Mouse (Mus musculus) kidney, adult 2 months (tissue): Measurements from ENCODE around the gene Ctnna3. TPM values are rescaled to one million over a fixed set of nuclear protein-coding genes. Genes with fewer than 3 reads are reported as not detected.

ENCODE experiments used
- DNase-seq: peaks from one replicate; pipeline ENCODE4 v3.0.0; 2021
- H3K27ac ChIP-seq: fragments of 200-500 bp; 2 replicates; pipeline ENCODE4 v1.5.1; 2012; ENCODE audit warnings: low read depth, low read length, control low read depth, inconsistent platforms; ENCODE audit not compliant: insufficient read depth
- H3K27me3 ChIP-seq: fragments of 200-500 bp; replicated peaks from 2 replicates; pipeline ENCODE4 v1.6.1; 2012; ENCODE audit warnings: mild to moderate bottlenecking, moderate library complexity, low read length, inconsistent platforms; ENCODE audit not compliant: control insufficient read depth, insufficient read depth
- H3K36me3 ChIP-seq: fragments of 200-500 bp; 2 replicates; pipeline ENCODE4 v1.6.1; 2012; ENCODE audit warnings: mild to moderate bottlenecking, moderate library complexity, low read length, inconsistent platforms; ENCODE audit not compliant: control insufficient read depth, insufficient read depth
- H3K4me1 ChIP-seq: fragments of 200-500 bp; 2 replicates; pipeline ENCODE4 v1.6.1; 2011; ENCODE audit warnings: low read length; ENCODE audit not compliant: control insufficient read depth, insufficient read depth
- H3K4me3 ChIP-seq: fragments of 200-500 bp; 2 replicates; pipeline ENCODE4 v1.5.1; 2011; ENCODE audit warnings: mild to moderate bottlenecking, low read depth, low read length, control low read depth; ENCODE audit not compliant: insufficient read depth
- CTCF ChIP-seq: fragments of 200-500 bp; conservative IDR thresholded peaks from 2 replicates; pipeline ENCODE4 v1.5.1; 2011; ENCODE audit warnings: low read depth, mild to moderate bottlenecking, control low read depth, low read length, moderate library complexity, mixed read lengths; ENCODE audit not compliant: insufficient read depth, insufficient read length
- POLR2A ChIP-seq: fragments of 200-500 bp; IDR thresholded peaks from one replicate; pipeline ENCODE4 v1.6.1; 2011; ENCODE audit warnings: low read depth, low read length, control low read depth
- WGBS: fragments of 180-500 bp; shearing (Covaris S2); methylation state at CpG from one replicate; pipeline ENCODE4 v1.1.7; 2018; 5-methylcytosine and 5-hydroxymethylcytosine counted together
- polyA plus RNA-seq: library from polyadenylated mRNA; depleted of rRNA; stranded (reverse); fragments of >200 nt; gene quantifications from 2 replicates; pipeline ENCODE4 v1.2.3, GENCODE M21; 2012

The Ctnna3 gene
- polyA plus RNA-seq, 1 experiment, result 0.09 TPM

DNA sequence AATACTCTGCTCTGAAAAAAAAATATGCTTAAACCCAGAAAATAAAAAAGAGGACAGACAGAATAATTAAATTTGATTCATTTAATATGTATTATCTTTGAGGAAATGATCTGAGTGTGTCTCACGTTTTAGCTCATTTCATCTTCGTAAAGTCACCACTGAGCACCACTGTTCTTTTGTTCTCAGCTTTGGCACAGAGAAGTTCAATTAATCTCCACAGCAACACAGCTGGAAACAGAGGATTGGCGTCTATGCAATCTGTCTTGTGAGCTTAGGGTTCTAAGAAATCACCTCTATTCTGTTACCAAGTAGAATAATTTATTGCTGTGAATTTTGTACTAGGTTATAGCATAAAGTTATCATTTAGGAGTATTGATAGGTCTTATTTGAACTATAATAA is 217.4 kb downstream of the Ctnna3 start:
- 53% methylated on average over 3 of the region's 3 CpGs for WGBS
- no peak overlapping the region for H3K27ac ChIP-seq
- H3K36me3 ChIP-seq, result no peaks in the 10 kb centered on the region
- H3K27me3 ChIP-seq, result no peaks in the 10 kb centered on the region
- no peaks in the 10 kb centered on the region for H3K4me1 ChIP-seq
- no peak for DNase-seq
- TF ChIP-seq CTCF (no peak), POLR2A (no peak)
- H3K4me3 ChIP-seq, result no peak overlapping the region

DNA sequence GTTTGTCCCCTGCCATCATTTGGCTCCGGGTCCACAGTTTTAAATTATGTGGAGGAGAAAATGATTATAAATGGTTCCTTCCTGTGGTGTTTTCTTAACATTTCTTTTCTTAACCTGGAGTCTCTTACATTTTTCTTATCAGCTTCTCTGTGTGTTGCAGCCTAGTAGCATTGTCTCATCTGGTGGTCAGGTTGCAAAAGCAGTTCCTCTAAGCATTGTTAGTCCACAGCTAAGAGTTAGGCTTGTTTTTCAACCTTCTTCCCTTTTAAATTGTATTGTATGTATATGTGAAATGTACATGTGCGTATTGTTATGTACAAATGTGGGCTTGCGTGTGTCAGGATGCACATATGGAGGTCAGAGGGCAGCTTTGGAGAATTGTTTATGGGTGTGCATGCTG is 220.4 kb downstream of the Ctnna3 start:
- Histone ChIP-seq H3K27ac (no peak overlapping the region), H3K4me1 (no peaks in the 10 kb centered on the region), H3K36me3 (no peaks in the 10 kb centered on the region), H3K4me3 (no peak overlapping the region), H3K27me3 (no peaks in the 10 kb centered on the region)
- TF ChIP-seq CTCF (no peak), POLR2A (no peak)
- DNase-seq, result no peak
- 92% methylated on average over 3 of the region's 3 CpGs for WGBS

DNA sequence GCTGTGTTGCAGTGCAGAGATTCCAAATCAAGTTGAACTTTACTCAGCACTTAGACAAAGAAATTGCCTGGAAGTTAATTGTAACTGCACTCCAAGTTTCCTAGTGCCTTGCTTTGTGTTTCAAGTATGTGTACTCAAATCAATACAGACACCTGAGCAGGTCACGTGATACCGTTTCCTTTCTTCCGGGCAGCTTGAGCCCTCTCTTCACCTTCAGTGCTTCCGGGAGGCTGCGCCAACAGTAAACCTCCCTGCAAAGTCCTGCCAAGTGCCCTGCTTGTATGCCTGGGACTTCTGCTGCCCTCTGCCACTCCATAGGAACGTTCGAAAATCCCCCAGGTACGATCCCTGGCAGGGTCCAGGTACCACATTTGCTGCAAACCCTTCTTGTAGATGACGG is 223.0 kb downstream of the Ctnna3 start:
- no peaks in the 10 kb centered on the region for H3K27me3 ChIP-seq
- WGBS, result 81% methylated on average over 9 of the region's 9 CpGs
- DNase-seq, result no peak
- H3K4me1 ChIP-seq, result no peaks in the 10 kb centered on the region
- no peaks in the 10 kb centered on the region for H3K36me3 ChIP-seq
- H3K4me3 ChIP-seq, result no peak overlapping the region
- TF ChIP-seq POLR2A (no peak), CTCF (no peak)
- no peak overlapping the region for H3K27ac ChIP-seq

DNA sequence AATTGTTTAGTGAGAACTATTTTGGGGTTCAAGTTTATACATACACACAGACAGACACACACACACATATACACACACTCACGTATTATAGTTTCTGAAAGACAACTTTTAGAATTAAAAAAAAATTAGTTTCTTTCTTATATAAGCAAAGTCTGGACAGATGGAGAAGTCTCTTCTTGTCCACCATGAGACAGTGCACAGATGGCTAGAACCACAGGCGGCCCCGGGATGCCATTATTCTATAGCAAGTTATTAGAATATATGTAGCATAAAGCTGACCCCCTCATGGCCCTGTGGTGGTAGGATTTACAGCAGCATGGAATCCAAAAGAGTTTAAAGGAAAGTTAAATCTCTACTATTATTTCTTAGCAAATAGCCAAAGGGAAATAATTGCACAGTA is 223.7 kb downstream of the Ctnna3 start:
- H3K36me3 ChIP-seq, result no peaks in the 10 kb centered on the region
- TF ChIP-seq CTCF, result no peak
- WGBS, result 95% methylated on average over 3 of the region's 3 CpGs

DNA sequence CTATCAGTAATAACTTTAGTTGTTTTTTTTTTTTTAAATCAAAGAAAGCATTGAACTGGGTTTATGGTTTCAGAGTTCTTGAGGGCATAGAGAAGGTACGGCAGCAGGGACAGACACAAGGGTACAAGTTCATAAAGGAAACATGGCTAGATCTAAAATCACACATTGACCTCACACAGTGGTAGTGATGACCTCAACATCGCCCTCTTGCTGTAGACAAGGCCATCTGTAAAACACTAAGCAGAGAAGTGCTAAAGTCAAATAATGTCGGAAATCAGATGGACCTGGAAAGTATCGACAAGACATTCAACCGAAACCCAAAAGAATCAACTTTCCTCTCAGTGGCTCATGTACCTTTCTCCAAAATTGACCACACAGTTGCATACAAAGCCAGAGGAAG is 224.7 kb downstream of the Ctnna3 start:
- Histone ChIP-seq H3K27me3 (no peaks in the 10 kb centered on the region), H3K27ac (no peak overlapping the region), H3K36me3 (no peaks in the 10 kb centered on the region), H3K4me1 (no peaks in the 10 kb centered on the region), H3K4me3 (no peak overlapping the region)
- TF ChIP-seq POLR2A (no peak), CTCF (no peak)
- no peak for DNase-seq
- WGBS, result 91% methylated on average over 5 of the region's 5 CpGs

More for the DNA sequence above, 223.7 kb downstream of the Ctnna3 start:
- H3K4me1 ChIP-seq, result no peaks in the 10 kb centered on the region
- H3K27me3 ChIP-seq, result no peaks in the 10 kb centered on the region
- H3K4me3 ChIP-seq, result no peak overlapping the region
- no peak for DNase-seq
- H3K27ac ChIP-seq, result no peak overlapping the region

DNA sequence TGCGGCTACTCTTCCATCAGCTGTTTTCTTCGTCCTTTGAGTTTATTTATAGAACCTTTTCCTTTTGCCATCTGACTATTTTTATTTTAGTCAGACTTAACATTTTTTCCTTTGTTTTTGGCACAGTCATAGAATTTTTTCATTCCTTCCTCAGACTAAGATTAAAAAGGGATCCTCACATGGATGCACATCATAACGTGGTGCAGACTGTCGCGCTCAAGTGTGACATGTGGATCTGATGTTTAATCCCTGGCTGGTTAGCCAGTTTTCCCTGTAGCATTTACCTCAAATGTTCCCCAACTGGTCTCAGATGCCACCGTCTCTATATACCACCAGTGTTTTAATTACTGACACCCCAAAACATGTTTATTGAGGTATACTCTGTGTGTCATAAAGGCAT is 246.4 kb downstream of the Ctnna3 start:
- H3K4me3 ChIP-seq, result no peak overlapping the region
- WGBS, result 83% methylated on average over 6 of the region's 6 CpGs

DNA sequence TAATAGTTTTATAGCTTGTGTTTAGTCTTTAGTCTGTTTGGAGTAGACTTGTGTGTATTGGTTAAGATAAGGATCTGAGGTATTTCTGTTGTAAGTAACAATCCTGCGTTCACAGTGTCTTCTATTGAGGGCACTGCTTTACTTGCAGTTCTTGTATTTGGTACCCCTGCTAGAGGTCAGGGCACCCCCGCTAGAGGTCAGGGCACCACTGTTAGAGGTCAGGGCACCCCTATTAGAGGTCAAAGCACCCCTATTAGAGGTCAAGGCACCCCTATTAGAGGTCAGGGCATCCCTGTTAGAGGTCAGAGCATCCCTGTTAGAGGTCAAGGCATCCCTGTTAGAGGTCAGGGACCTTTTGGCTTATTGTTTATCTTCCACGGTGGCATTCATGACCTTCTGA is 259.3 kb downstream of the Ctnna3 start:
- Histone ChIP-seq H3K36me3 (no peaks in the 10 kb centered on the region), H3K4me1 (no peaks in the 10 kb centered on the region), H3K27me3 (no peaks in the 10 kb centered on the region), H3K4me3 (no peak overlapping the region), H3K27ac (no peak overlapping the region)
- 37% methylated on average over 3 of the region's 3 CpGs for WGBS
- DNase-seq, result no peak
- TF ChIP-seq POLR2A, result no peak
- no peak for TF ChIP-seq CTCF

More for the DNA sequence above, 246.4 kb downstream of the Ctnna3 start:
- no peak for TF ChIP-seq CTCF
- no peak for TF ChIP-seq POLR2A
- Histone ChIP-seq H3K36me3 (no peaks in the 10 kb centered on the region), H3K27me3 (no peaks in the 10 kb centered on the region), H3K27ac (no peak overlapping the region), H3K4me1 (no peaks in the 10 kb centered on the region)
- DNase-seq, result no peak

DNA sequence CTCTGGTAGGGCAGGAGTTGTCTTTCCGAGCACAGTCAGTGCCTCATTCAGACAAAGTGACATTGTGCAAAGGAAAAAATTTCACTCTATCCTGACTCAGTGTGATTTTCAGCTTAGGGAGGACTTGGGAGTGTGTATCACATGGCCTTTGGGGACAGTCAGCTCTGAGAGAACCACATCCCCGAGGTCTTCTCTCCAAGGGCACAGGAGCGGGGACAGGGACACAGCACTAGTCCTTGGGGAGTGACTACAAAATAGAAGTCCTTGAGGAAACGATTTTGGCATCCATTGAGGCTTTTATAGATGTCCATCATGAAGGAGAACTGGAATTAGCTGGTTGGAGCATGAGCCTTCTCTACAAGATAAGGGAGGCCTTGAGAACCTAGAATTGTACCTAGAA is 259.8 kb downstream of the Ctnna3 start:
- 59% methylated on average over 4 of the region's 4 CpGs for WGBS
- DNase-seq, result no peak

More for the DNA sequence above, 259.8 kb downstream of the Ctnna3 start:
- no peaks in the 10 kb centered on the region for H3K4me1 ChIP-seq
- no peak for TF ChIP-seq POLR2A
- TF ChIP-seq CTCF, result no peak
- H3K27ac ChIP-seq, result no peak overlapping the region
- H3K4me3 ChIP-seq, result no peak overlapping the region
- no peaks in the 10 kb centered on the region for H3K36me3 ChIP-seq
- H3K27me3 ChIP-seq, result no peaks in the 10 kb centered on the region
